Mouse (Mus musculus) brain, adult 2 months (tissue): ENCODE measurements around the gene Vash2.
"Not testable (repeated sequence)": the region's sequence is repeated elsewhere in the genome, so short reads cannot be mapped to it uniquely, and the experiment has no call there.

Experiments
- DNase-seq: peaks from one replicate; pipeline ENCODE4 v3.0.0; 2011; ENCODE audit warnings: low read depth, low spot score

Vash2 gene

GRCm38 (mm10) chr1:190979100-190979563 is at the start of gene Vash2:
Gene Vash2, minus strand, starts transcription at chr1:190979296.
- peak; percentile 87 for DNase-seq

GRCm38 (mm10) chr1:191026021-191026713 is 47.1 kb upstream of the Vash2 start, which contains the start of gene Flvcr1:
Gene Flvcr1, minus strand, starts transcription at chr1:191026158.
- peak; percentile 100 for DNase-seq

GRCm38 (mm10) chr1:191025016-191026012 is 46.2 kb upstream of the Vash2 start:
- DNase-seq, result peak; percentile 61

GRCm38 (mm10) chr1:191023806-191024205 is 44.7 kb upstream of the Vash2 start:
- DNase-seq, result not testable (repeated sequence)

GRCm38 (mm10) chr1:191023140-191023539 is 44.0 kb upstream of the Vash2 start:
- no peak for DNase-seq

GRCm38 (mm10) chr1:191021016-191021415 is 41.9 kb upstream of the Vash2 start:
- no peak for DNase-seq

- DNase-seq, result peak; percentile 51
These were observed 41.3 kb upstream of the Vash2 start for GRCm38 (mm10) chr1:191020217-191020924.

GRCm38 (mm10) chr1:191019803-191020202 is 40.7 kb upstream of the Vash2 start:
- no peak for DNase-seq

- DNase-seq, result no peak
These were observed 35.2 kb upstream of the Vash2 start for GRCm38 (mm10) chr1:191014271-191014670.

GRCm38 (mm10) chr1:191008707-191009106 is 29.6 kb upstream of the Vash2 start:
- DNase-seq, result no peak

- no peak for DNase-seq
These were observed 23.1 kb upstream of the Vash2 start for GRCm38 (mm10) chr1:191002201-191002600.

- peak; percentile 39 for DNase-seq
These were observed 21.6 kb upstream of the Vash2 start for GRCm38 (mm10) chr1:191000686-191001085.

- DNase-seq, result no peak
These were observed 18.9 kb upstream of the Vash2 start for GRCm38 (mm10) chr1:190998027-190998426.

GRCm38 (mm10) chr1:190996346-190996877 is 17.3 kb upstream of the Vash2 start:
- DNase-seq, result no peak

- DNase-seq, result peak; percentile 37
These were observed 16.5 kb upstream of the Vash2 start for GRCm38 (mm10) chr1:190995548-190995947.

GRCm38 (mm10) chr1:190989437-190990082 is 10.5 kb upstream of the Vash2 start:
- no peak for DNase-seq

GRCm38 (mm10) chr1:190981412-190981811 is 2.3 kb upstream of the Vash2 start:
- no peak for DNase-seq

- no peak for DNase-seq
These were observed 1.4 kb upstream of the Vash2 start for GRCm38 (mm10) chr1:190980470-190980869.

- DNase-seq, result peak; percentile 19
These were observed 504 bp downstream of the Vash2 start for GRCm38 (mm10) chr1:190978511-190979073.

GRCm38 (mm10) chr1:190978001-190978400 is 1.1 kb downstream of the Vash2 start:
- DNase-seq, result no peak
